Mouse (Mus musculus) E14TG2a.4 (cell line): ENCODE results near the gene Glrx.

Experiments
- CTCF ChIP-seq: conservative IDR thresholded peaks from 2 replicates; pipeline ENCODE4 v1.5.1; 2014; ENCODE audit warnings: low read length
- NANOG ChIP-seq: IDR thresholded peaks from 2 replicates; pipeline ENCODE4 v1.6.1; 2014; ENCODE audit warnings: borderline replicate concordance, low read length, mixed read lengths
- POU5F1 ChIP-seq: IDR thresholded peaks from 2 replicates; pipeline ENCODE4 v1.6.1; 2014; ENCODE audit warnings: low read length, borderline replicate concordance

GRCm38 (mm10) chr13:75876592-75876991 lies 36.9 kb downstream of the Glrx start:
- no peak for TF ChIP-seq CTCF
- no peak for TF ChIP-seq NANOG
- TF ChIP-seq POU5F1 = no peak
